ENCODE assay signal across 13 mouse cellular contexts in the genomic region with DNA sequence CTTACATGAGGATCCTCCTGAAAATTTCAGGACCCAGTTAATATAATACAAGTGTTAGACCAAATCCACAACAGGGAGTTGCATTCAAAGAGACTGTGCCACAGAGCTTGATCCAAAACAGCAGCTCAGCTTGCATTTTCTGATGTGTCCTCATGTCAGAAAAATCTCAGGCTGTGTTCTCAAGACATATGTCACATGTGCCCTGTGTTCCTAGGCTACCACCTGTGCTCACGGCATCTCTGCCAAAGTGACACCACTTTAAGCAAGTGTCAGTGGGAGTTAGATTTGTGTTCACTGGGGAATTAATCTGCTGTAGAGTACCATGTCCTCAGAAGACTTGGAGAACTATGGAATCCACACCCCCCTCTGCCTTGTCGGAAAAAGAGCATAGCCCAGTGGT.
"Had no signal": no experiment of that assay in that cellular context is flagged by ENCODE, and none has a peak within 500 bp of the region (broad histone marks: within the 10 kb centered on the region; RNA-seq: fewer than 3 reads in every experiment).

No protein-coding gene starts in this region.

- DNase-seq: gastrocnemius, postnatal 14 days; gastrocnemius, postnatal 36 days; heart, adult 18-20 months; heart, postnatal 14 days; heart, postnatal 36 days; kidney, adult 11 months; kidney, adult 2 months; kidney, adult 9 months; kidney, postnatal 14 days; kidney, postnatal 36 days; liver; liver, embryonic 13.5 days; liver, postnatal 0 days had no signal
